Mouse (Mus musculus): ENCODE data around the gene Cox18.
"Not testable (repeated sequence)": the region's sequence is repeated elsewhere in the genome, so short reads cannot be mapped to it uniquely, and the experiment has no call there.

The Cox18 gene

DNA sequence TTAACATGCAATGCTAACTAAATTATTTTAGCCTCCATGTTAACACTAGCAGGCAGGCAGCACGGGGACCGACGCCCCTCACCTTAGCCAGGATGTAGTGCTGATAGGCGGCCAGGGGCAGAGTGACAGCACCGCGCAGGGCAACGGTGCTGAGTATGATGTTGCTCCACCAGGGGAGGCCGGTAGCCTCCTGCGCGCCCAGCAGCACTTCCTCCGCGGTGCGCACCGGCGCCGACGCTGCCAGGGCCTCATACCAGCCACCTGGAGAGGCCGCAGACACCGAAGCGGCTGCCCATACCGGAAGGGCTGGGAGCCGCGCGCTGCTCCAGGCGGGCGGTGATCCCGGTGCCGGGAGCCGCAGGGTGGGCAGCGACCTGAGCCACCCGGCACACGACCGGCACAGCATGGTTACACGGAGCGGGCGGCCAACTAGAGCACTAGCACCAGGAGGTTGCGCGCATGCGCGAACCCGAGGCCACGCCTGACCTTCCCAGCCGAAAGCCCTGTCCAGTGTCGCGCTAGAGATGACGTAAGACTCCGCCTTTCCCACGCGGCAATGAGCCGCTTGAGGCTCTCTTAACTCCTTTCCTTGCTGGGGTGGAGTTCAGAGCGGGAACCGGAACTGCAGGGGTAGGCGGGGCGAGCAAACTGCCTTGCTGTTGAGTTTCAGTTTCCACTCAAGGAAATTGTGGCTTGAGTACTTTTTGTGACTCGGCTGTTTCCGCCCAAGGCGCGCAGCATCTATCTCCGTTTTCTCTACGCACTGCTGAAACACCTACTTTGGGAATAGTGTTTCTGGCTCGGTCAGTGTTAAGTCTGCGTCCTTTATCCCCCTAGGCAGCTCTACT is at the start of gene Cox18:
Gene Cox18, minus strand, starts transcription at position 468 of the 848 bp plus-strand sequence.
- peak; percentile 100 for DNase-seq (ENCODE audit: low read depth, low spot score)

DNA sequence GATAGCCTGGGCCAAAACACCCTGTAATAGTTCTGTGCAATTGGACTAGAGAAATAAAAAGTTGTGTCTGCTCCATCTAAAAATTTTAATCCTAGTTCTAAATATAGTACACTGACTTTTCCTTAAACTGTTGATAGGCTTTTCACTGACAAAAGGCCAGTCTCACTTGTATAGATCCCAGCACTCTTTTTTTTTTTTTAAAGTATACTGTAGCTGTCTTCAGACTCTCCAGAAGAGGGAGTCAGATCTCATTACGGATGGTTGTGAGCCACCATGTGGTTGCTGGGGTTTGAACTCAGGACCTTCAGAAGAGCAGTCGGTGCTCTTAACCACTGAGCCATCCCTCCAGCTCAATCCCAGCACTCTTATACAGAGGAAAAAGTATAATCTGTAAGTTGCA is 38.4 kb upstream of the Cox18 start:
- not testable (repeated sequence) for DNase-seq (ENCODE audit: low read depth, low spot score)

DNA sequence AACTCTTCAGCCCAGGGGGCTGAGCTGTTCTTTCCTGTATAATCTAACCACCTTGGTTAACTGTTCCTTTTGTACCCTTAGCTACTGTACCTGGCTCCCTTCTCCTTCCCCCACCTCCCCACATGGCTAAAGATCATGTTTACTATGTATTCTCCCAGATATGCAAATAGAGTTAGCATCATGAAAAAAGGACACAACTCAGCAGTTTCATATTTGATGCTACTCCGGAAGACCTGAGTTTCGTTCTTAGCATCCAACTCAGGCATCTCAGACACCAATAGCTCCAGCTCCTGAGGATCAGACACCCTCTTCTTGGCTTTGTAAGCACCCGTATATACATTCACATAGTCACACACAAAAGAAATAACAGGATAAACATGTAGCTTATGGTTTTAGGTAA is 33.2 kb upstream of the Cox18 start:
- DNase-seq (ENCODE audit: low read depth, low spot score), result peak; percentile 15

DNA sequence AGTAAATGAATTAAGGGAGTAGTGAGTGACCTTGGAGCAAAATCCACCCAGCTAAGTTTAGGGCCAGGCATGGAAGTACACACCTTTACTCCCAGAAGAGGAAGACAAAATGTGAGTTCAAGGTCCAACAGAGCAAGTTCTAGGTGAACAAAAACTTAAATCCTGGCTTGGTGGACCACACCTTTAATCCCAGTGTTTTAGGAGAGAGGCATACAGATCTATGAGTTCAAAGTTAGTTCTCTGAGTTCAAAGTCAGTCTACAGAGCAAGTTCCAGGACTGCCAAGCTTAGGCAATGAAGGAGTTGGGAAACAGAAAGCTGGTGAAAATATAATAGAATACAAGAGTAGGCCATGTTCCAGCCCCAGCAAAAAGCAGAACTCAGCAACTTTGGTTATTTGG is 23.7 kb upstream of the Cox18 start:
- no peak for DNase-seq (ENCODE audit: low read depth, low spot score)

DNA sequence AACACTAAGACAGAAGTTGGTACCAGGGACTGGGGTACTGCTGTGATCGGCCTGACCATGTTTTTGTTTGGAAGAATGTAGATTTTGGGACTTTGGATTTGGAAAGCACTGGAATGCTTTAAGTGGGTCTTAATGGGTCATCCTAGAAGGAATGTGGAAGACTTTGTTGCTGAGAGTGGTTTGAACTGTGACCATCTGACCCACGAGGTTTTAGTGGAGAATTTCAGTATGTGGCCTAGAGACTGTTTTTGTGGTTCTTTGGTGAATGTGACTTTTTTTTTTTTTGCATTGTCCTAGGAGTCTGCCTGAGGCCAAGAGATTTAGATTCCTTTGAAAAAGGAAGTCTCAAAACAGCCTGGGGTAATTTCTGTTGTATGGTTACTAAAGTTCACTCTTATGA is 23.2 kb upstream of the Cox18 start:
- DNase-seq (ENCODE audit: low read depth, low spot score), result no peak

DNA sequence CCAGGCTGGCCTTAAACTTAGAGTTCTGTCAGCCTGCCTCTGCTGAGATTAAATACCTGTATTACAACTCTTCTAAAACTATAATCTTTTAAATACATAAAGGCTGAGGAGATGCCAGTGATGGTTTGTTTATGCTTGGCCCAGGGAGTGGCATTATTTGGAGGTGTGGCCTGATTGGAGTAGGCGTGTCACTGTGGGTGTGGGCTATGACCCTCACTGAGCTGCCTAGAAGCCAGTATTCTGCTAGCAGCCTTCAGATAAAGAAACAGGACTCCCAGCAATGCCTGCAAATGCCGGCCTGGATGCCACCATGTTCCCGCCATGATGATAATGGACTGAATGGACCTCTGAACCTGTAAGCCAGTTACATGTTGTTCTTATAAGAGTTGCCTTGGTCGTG is 22.8 kb upstream of the Cox18 start:
- no peak for DNase-seq (ENCODE audit: low read depth, low spot score)

DNA sequence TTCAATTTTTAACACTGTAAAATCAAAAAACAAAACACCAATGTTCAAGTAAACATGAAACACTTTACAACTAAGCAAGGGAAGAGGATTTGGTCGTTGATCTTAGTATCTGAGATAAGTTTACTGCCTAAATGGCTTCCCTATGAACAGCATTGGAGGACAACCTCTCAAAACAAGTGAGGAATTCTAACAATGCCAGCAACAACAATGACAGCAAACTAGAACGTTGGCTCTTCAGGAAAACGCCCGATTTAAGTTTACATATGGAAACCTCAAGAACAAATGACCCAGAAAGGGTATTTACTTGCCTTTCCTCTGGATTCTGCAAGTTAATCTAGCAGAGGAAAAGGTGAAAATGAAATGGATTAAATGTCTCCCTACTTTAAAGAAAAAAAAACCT is 21.6 kb upstream of the Cox18 start:
- no peak for DNase-seq (ENCODE audit: low read depth, low spot score)

DNA sequence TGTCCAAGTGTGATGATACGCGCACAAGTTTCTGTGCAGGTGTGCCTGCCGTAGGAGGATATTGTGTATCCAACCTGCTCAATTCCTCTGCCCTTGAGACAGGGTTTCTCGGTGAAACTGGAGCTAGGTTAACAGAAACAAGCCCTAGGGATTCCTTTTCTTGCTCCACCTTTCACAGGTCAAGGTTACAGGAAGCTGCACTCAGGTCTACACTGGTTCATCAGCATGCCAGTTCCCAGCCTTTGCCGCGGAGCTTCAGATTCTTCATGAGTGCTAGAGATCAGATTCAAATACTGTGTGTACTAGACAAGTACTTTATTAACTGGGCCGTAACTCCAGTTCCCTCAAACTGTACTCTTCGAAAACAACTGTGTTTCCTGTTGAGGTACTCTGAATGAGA is 11.4 kb upstream of the Cox18 start:
- DNase-seq (ENCODE audit: low read depth, low spot score), result no peak

DNA sequence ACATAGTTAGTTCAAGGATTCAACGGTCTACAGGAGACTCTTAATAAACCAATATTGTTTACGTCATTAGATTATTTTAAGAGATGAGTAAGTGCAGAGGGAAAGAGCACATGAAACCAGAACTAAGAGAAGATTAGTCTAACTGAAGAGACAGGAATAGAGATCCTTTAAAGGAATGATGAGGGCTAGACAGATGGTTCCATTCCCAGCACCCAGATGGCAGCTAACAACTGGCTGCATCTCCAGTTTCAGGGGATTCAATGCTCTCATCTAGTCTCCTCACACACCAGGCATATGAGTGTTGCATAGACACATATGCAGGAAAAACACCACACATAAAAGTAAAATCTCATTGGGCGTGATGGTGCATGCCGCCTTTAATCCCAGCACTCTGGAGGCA is 9.5 kb upstream of the Cox18 start:
- no peak for DNase-seq (ENCODE audit: low read depth, low spot score)

DNA sequence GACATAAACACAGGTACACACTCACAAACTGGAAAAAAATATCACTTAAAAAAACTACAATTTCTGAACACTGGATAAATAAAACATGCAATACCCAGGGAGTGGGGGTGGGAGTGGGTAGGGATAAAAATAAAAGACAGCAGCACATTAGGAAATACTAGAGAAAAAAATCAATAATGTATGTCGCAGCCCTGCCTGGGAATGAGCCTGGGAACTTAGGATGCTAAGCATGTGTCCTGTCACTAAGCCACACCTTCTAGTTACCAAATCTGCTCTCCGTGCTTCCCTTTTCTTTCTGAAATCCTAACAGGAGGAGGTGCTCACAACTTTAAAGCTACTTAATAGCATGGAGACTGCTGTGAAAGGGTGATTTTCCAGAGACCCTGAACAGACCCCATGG is 6.0 kb upstream of the Cox18 start:
- DNase-seq (ENCODE audit: low read depth, low spot score), result no peak

DNA sequence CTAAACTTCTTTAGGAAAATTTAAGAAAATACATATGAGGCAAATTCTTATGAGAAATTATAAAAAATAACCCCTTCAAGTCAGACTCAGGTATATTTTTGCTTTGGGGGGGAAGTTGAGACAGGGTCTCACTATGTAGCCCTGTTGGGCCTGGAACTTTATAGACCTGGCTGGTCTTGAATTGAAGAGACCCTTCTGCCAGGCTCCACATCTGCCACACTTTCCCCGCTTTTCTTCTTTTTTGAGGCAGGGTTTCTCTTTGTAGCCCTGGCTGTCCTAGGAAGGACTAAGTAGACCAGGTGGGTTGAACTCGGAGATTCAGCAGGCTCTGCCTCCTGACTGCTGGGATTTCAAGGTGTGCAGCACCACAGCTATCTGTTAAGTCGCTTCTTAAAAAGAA is 2.9 kb upstream of the Cox18 start:
- no peak for DNase-seq (ENCODE audit: low read depth, low spot score)

DNA sequence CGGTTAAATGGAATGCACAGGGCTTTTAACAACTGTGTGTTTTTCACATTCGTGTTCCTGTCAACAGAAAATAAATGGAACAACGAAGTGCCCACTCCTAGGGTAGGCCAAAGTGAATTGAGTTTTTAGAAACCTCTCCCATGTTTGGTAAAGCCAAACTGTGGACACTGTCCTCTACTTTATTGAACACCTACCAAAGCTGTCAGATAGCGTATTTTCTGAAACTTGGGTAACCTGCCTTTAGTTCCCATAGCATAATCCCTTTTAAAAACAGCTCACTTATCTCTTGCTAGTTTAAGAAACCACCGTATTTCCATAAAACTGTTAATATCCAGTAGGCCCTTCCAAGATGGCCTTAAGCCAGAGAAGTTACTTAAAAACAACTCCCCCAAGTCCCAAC is 929 bp upstream of the Cox18 start:
- peak; percentile 8 for DNase-seq (ENCODE audit: low read depth, low spot score)

DNA sequence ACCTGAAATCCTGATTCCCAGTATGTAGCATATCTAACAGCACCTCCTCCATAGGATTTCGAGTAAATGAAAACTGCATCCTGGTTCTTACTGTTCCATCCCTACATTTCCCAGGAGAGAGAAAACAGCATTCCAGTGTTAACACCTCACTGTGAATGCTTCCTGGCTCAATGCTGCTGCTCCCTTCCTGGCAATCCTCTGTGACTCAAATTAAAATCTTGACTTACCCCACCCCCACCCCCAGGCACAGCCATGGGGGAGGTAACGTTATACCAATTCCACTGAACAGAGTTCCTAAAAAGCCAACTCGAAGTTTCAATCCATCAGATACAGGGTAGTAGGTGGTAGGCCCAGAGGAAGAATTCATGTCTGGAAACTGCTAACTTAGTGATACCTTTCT is 864 bp downstream of the Cox18 start:
- no peak for DNase-seq (ENCODE audit: low read depth, low spot score)

DNA sequence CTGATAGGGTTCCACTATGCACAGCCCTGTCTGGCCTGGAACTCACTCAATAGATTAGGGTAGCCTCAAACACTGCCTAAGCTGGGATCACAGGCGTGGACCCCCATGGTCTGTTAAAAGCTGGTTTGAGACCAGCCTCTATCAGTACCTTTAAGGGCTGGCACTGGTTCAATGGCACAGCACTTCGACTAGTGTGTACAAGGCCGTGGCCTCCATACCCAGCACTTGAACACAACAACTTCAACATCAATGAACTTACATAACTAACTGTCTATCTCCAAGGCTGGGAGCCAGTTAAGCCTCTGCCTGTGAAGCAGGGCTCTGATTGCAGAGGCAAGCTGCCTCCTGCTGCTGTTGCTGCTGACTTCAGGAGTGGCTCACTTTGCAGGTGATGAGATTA is 6.0 kb downstream of the Cox18 start:
- DNase-seq (ENCODE audit: low read depth, low spot score), result no peak

DNA sequence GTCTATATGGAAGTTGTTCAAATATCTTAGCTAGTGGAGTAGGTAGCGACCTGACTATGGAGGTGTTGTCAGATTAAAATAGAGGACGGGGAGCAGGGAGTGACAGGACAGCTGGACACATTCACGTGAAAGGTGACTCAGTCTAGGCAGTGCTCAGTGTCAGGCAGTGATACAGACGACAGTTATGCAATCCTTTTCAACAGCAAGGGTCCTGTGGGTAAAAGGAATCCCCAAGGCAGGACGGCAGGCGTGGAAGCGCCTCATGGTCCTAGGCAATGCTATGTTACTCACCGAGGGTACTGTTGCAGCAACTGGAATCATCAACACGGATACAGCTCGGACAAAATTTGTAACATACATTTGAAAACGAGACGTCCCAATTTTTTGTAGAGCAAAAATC is 6.6 kb downstream of the Cox18 start:
- DNase-seq (ENCODE audit: low read depth, low spot score), result no peak

DNA sequence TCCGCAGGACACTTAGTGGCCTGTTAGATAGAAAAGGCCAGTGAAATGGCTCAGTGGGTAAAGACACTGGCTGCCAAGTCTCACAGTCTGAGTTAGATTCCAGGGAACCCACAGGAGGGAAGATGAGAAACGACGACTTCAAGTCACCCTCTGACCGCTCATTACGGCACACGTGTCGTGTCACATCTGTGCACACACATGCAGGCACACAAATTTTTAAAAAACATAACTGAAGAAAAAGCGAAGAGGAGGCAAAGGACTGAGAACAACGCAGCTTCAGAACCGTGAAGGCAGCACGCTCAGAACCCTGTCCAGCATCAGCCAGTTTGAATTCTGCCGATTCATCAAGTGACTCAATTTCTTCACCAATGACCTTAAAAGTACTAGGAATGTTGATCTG is 10.4 kb downstream of the Cox18 start:
- DNase-seq (ENCODE audit: low read depth, low spot score), result no peak

DNA sequence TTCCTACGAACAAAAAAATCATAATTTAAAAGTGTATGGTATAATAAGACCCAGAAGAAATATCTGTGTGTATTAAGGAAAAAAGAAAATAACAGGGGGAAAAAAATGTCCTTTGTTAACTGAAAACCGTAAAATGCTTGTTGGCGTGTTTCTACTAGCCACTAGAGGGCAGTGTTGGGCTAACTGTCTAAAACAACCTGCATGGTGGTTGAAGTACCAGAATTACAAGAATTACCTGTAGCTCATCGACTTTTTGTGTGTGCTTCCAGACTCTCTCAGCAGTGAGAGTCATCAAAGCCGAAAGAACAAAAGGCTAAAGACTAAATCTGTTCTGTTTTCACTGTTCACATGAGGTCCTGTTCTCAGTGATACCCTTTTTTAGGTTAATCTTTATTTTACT is 20.6 kb downstream of the Cox18 start:
- DNase-seq (ENCODE audit: low read depth, low spot score), result peak; percentile 84

DNA sequence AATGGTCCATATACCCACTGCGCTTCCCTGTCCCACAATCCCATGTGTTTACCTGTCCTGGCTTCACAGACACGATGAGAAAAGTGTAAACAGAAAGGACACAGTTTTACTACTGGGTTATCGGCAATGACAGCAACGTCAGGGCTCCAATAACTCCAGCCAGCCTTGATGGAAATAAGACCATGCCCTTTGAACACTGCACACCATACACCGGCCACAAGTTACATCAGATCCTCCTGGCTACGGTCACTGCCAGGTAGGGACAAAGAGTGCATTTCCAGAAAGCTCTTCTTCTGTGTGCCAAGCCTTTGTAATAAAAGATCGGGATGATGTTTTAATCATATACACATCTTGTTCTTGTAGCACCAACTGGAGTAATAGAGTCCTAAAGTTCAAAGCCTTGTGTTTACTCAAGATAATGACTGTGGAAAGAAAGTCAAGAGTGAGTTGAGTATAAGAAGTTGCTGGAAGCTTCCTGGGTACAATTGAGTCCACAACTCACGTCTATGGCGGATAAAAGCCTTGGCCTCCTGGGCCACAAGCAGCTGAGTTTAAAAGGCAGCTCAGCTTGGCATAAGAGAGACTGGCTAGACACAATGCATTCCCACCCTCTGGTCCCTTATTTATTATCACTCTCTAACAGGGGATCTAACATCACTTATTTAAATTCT is 21.2 kb downstream of the Cox18 start:
- DNase-seq (ENCODE audit: low read depth, low spot score), result no peak

DNA sequence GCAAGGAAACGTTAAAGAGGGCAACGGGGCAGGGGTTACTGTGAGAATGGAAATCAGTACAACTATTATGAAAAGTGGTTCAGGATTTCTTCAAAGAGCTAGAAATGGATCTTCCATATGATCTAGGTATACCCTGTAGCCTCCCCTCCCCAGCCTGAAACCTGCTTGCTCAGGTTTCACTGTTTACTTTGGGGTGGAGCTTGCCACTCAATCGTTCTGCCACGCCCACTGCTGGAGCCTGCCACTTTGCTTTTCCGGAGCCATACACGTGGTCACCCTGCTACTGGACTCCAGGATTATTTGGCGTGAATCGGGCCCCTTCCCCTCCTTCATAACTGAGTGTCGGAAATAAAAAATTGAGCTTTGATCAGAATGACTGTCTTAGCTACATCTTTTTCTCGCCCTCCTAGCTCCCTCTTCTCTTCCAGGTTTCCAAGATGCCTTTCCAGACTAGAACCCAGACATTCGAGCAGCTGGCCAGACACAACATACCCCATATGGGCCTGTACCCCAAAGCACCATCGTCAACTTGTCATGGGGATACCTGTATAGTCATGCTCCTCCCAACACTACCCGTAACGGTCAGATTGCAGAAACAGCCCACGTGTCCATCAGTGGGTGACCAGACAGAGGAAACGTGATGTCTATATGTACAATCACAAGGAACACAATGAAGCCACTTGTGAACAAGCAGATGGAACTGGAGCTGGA is 23.7 kb downstream of the Cox18 start:
- DNase-seq (ENCODE audit: low read depth, low spot score), result no peak

DNA sequence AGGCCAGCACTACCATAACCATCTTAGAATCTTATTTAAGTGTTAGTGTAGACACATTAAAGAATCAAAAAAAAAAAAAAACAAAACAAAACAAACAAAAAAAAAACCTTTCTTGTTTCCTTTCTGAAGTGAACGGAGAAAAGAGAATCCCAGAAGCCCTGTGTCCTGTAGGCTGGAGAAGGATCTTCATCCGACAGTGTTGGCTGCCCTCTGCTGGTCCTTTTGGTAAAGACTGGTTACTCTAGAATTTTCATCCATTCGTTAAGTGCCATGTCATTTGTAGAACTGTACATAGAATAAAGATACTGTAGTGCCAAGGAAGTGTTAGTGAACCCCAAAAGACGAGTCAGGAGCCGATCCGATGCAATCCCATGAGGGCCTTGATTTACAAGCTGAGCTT is 29.0 kb downstream of the Cox18 start:
- DNase-seq (ENCODE audit: low read depth, low spot score), result peak; percentile 47

DNA sequence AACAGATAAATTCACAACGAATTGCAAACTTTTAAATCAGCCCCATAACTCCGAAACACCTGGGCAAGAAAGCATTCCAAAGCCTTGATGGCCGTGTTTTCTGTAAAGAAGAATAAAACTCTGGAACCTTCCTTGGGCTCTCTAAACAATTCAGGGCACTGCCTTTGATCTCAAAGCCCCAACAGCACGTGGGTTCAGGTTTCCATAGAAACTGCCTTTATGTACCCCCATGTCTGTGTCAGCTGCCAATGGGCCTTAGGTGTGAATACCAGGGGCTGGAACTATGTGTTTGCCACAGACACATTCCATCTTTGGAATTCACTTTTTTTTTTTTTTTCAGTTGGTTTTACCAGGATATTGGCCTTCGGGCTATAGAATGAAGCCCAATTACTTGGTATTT is 41.0 kb downstream of the Cox18 start:
- no peak for DNase-seq (ENCODE audit: low read depth, low spot score)

DNA sequence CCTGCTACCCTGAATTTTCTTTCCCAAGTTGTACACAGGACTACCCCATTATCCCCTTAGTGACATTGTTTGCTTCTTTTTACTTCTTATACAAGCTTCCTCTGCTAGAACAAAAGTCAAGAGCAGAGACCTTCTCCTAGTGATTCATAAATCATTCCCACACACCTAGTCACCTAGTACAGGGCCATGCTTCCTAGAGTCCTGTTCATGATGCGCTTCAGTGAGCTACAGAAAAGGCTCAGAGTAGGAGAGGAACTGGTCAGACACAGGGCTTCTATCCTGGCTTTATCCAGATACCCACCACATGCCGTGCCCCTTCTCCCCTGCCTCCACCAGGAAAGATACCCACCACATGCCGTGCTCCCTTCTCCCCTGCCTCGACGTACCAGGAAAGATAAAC is 44.7 kb downstream of the Cox18 start:
- DNase-seq (ENCODE audit: low read depth, low spot score), result no peak

DNA sequence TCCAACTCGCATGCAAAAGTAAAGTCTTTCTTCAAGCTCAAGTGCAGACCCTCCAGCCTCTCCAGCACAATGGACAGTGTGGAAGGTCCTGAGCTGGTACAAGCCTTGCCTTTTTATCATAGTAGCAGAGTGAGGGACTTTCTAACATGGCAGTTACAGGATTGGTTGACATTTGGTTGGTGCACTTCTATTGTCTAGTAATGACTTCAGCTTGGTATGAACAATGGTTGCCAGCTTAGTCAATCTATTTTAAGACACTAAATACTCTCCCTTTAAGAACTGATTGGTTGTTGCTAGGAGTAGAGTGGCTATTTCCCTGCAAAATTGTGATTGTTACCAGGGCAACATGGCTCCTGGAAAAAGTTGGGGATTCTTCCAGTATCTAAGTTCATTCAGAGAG is 45.7 kb downstream of the Cox18 start:
- no peak for DNase-seq (ENCODE audit: low read depth, low spot score)
